Mouse (Mus musculus) CD4-positive, CD25-positive, alpha-beta regulatory T cell, adult 2 months (primary cell): ENCODE measurements around the gene Tmem219.
A peak's percentile ranks its signal among the peaks of the same experiment; 100 is the strongest.
"Not testable (repeated sequence)": the region's sequence is repeated elsewhere in the genome, so short reads cannot be mapped to it uniquely, and the experiment has no call there.

Experiments used
- DNase-seq: peaks from one replicate; pipeline ENCODE4 v3.0.0-alpha.2; 2012; ENCODE audit warnings: low read depth, low spot score

The Tmem219 gene

GRCm38 (mm10) chr7:126923999-126924398 lies 1.3 kb upstream of the Tmem219 start:
- no peak for DNase-seq

DNA sequence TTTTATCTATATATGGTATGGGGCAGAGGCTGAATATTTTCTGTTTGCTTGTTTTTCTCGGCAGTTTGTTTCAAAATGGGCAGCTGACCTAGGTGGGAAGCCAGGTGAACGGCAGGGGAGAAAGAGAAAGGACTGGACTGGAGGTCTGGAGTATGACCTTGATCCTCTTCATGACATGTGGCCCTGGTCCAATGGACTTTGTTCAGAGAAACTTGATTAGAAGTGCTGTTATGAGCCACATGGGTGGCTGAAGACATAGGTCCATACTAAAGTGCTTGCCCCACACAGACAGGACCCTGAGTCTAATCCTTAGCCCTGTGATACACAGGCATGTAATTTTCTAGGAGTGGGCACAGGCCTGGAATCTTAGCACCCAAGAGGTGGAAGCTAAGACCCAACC lies 1.2 kb downstream of the Tmem219 start:
- no peak for DNase-seq

DNA sequence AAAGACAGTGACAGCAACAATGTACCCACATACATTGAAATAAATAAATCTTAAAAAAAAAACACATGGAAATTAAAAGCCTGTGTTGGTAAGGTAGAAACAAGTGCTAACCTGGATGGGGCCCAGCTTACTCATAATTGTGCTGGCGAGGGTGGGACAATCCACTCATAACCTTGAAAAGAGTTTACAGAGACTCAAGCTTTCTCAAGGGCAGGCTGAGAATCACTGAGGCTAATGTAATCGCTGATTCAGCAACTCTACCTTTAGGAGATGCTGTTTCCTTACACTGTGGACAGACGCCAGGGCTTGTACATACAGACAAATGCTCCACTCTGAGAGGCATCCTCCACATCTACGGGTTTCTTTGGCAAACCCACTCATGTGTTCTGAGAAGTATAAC lies 2.7 kb downstream of the Tmem219 start:
- no peak for DNase-seq

- not testable (repeated sequence) for DNase-seq
Observed at GRCm38 (mm10) chr7:126918356-126918755, 4.4 kb downstream of the Tmem219 start.

DNA sequence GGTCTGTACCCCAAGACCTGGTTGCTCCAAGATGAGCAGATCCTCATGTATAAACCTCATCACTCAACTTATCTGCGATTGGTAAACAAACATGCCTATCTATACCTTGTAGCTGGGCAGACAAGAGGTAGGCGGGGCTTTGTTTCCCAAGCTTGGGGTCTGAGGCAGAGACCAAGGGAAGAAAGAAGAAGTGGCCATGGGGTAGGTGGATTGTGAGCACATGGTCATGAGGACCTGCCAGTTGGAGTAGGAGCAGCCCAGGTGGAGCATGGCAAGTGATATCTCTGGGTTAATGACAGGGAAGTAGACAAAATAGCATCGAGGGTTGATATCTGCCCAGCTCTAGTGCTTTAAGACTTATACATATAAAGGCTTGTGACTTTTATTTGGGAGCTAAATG lies 7.9 kb downstream of the Tmem219 start:
- DNase-seq: no peak

DNA sequence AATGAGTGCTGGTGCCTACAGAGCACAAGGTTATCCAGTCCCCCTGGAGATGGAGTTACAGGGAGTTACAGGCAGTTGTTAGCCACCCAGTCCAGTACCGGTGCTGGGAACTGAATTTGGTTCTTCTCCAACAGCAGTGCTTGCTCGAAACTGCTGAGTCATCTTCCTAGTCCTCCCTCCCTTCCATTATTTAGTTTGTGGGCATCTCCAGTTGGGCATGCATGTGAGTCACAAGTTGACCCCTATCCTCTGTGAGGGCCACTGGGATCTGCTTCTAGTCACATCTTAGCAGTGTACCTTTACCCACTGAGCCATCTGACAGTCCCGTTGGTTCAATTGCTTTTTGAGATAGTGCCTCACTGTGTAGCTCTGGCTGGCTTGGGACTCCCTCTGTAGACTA lies 17.1 kb downstream of the Tmem219 start:
- DNase-seq: no peak

GRCm38 (mm10) chr7:126899781-126900180 lies 22.9 kb downstream of the Tmem219 start:
- DNase-seq: not testable (repeated sequence)

DNA sequence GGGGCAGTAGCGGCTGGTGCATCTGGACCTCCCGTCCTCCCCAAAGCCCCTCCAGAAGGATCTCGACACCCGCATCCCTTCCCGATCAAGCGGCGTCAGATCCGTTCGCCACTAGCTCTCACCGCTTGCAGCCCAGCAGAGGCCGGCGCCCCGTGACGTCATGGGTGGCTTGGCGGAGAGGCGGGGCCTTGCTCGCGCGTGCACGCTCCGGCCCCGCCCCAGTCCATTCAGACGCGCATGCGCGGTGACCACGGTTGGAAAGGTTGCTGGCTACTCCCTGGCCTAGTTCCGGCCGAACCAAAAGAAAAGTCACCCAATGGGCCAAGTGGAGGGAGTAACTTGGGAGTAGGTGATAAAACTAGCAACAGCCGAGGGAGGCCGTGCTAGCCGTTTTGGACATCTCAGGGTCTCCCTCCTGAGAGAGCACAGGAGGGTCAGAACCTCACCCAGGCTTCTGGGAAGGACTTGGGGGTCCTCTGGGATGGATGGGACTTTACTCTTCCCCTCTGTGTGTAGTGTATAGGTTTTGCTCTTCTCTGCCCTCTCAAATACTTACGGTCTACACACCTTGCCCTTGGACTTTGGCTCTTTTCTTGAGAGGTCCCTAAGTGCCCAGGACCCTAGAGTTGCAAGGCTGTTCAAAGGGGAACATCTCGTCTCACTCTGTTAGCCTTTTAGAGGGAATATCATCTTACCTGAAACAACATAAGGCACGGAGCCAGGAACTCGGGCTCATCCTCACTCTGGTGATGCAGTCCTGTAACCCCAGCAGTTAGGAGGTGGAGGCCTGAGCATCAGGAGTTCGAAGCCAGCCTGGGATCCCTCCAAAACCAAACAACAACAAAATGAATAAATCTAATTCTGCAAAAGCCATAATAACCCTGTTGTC lies 24.4 kb downstream of the Tmem219 start:
- peak; percentile 94 for DNase-seq

GRCm38 (mm10) chr7:126897390-126898101 lies 25.2 kb downstream of the Tmem219 start:
- DNase-seq: peak; percentile 48

DNA sequence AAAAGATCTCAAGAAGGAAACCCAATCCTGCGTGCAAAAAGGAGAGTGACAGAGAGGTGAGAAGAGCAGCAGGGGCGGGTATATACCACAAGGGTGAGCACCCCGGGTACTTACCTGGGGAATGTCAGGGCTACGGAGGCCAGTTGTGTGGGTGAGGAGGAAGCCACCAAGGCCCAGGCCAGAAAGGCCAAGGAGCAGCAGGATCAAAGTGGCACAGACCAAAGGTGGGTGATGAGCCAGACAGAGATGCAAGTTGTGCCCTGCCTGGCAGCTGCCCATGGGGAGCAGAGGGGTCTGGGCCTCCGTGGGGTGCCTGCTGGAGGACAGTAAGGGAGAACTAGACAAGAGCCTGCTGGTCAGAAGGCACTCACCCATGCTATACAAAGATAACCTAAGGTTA lies 25.8 kb downstream of the Tmem219 start:
- DNase-seq: no peak

- peak; percentile 27 for DNase-seq
Observed at GRCm38 (mm10) chr7:126888852-126889251, 33.9 kb downstream of the Tmem219 start.

DNA sequence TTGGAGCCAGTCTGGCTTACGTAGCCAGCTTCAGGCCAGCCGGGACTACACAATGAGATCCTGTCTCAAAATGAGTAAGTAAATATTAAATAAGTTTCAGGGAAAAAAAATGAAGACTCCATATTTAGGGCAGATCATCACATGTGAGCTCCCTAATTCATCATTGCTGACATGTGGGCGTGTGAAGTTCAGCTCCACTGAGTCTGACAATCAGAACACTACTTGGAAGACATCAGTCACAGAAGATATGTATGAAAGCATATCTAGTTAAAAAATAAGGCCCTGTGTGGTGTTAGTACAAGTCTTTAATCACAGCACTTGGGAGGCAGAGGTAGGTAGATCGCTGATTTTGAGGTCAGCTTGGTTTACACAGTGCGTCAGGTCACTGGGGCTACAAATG lies 35.4 kb downstream of the Tmem219 start:
- DNase-seq: no peak

DNA sequence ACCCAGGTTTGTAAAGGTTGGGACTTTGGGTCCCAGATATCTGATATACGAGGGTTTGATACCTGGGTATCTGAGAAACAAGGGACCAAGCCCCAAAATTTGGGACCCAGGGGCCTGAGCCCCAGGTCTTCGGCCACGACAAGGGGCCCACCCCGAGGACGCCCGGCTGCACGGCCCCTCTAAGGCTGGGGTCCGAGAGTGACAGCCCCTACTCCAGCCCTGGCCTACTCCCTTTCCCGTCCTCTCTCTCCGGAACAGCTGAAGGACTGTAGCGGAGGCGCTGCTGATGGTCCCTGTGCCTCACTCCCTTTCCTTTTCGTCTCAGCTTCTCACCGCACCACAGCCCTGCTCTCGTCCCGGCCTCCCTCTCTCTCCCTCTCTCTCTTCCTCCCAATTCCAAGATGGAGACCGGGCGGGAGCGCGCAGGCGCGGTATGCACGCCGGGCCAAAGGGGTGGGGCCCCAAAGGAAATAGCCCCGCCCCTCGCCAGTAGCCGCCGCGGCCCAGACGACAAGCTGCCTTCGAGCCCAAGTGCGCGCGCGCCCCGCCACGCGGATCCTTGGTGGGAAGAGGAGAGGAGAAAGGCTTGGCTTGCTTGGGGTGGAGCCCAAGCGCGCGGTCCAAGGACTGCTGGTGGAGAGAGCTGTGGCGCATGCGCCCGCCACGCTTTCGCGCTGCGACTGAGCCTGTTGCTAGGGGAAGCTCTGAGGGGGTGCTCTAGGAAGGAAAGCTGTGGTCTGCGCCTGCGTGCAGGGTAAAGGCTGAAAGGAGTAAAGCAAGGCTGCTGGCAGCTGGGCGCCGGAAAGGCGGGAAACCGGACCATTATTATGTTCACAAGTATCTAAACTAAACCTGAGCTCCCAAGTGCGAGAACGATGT lies 38.2 kb downstream of the Tmem219 start, which contains the start of gene Taok2:
Taok2 (minus strand) TSS at position 418 of the 879 bp plus-strand sequence.
- peak; percentile 95 for DNase-seq

DNA sequence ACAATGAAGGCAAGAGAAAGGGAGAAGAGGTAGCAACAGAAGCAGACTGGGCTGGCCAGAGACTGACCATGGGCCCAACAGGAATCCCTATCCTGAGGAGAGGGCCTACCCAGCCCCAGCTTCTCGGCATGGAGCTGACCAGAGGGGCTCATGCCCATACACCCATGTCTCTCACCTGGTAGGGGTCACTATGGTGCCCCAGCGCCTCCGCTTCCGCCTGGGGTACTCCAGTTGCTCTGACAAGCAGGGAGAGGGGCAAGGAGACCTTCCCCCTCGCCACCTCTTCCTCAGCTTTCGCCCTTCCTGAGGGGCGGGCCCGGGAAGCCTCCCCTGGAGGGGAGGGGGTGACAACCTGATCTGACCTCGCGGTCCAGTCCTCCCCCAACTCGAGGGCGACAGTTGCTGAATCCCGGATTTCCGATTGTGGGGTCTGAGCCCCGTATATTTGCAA lies 39.0 kb downstream of the Tmem219 start:
- no peak for DNase-seq

- no peak for DNase-seq
Observed at GRCm38 (mm10) chr7:126881040-126881439, 41.7 kb downstream of the Tmem219 start.

GRCm38 (mm10) chr7:126877239-126877638 lies 45.5 kb downstream of the Tmem219 start:
- no peak for DNase-seq

DNA sequence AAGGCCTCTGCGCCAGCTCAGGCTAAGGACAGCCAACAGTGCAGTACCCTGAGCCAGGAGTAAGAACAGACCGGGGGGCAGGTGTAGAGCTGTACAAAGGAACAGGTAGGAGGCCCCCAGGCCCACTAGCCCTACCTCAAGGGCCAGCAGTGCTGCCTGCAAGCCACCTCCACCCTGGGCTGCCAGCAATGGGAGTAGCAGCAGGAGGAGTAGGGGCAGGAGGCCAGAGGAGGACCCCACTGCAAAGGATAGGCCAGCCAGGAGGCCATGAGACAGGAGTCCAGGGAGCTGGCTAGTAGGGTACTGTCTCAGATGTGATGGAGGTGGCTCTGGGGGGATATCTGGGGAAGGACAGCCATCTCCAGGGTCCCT lies 52.2 kb downstream of the Tmem219 start:
- DNase-seq: no peak

GRCm38 (mm10) chr7:126869780-126870519 lies 52.8 kb downstream of the Tmem219 start:
- DNase-seq: no peak

DNA sequence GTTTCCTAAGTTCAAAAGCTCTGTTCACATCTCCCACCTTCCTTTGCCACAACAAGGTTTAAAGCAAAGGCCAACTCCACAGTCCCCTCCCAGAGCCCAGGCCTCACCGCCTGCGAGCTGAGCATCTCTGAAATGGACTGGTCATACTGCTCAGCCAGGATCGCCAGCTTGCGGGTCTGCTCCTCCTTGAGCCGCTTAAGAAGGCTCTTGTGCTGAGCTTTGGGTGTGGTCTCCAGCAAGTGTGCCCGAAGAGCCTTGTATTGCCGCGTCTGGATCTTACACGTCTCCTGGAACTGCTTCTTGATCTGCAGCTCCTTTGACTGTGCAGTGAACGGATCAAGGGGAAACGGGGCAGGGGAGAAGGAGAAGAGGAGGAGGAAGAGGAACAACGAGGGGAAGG lies 54.7 kb downstream of the Tmem219 start:
- no peak for DNase-seq

- DNase-seq: no peak
Observed at GRCm38 (mm10) chr7:126867534-126867933, 55.2 kb downstream of the Tmem219 start.

GRCm38 (mm10) chr7:126863791-126864190 lies 58.9 kb downstream of the Tmem219 start:
- DNase-seq: no peak
